Mouse (Mus musculus) midbrain, embryonic 16.5 days (tissue): ENCODE measurements around the gene Sh3rf3. TPM values are rescaled to one million over a fixed set of nuclear protein-coding genes. Genes with fewer than 3 reads are reported as not detected.

Source experiments
- ATAC-seq: fragments of 200-750 bp; cut with Nextera tagmentation; 2 replicates; pipeline ENCODE4 v1.8.0; 2017; ENCODE audit warnings: moderate TSS enrichment
- H3K27ac ChIP-seq: fragments of 300-500 bp; sonication (generic); 2 replicates; pipeline ENCODE4 v1.5.1; 2014; ENCODE audit warnings: mild to moderate bottlenecking, low read length, mixed read lengths
- H3K27me3 ChIP-seq: fragments of 300-500 bp; sonication (generic); 2 replicates; pipeline ENCODE4 v1.6.1; 2014; ENCODE audit warnings: low read depth, low read length, mixed read lengths; ENCODE audit not compliant: control insufficient read depth, insufficient read depth
- H3K36me3 ChIP-seq: fragments of 300-500 bp; sonication (generic); 2 replicates; pipeline ENCODE4 v1.6.1; 2014; ENCODE audit warnings: mild to moderate bottlenecking, low read length, moderate library complexity, mixed read lengths; ENCODE audit not compliant: control insufficient read depth, insufficient read depth
- H3K4me1 ChIP-seq: fragments of 300-500 bp; sonication (generic); 2 replicates; pipeline ENCODE4 v1.6.1; 2014; ENCODE audit warnings: mild to moderate bottlenecking, low read length, mixed read lengths; ENCODE audit not compliant: control insufficient read depth, insufficient read depth
- H3K4me2 ChIP-seq: fragments of 300-500 bp; sonication (generic); 2 replicates; pipeline ENCODE4 v1.6.1; 2014; ENCODE audit warnings: mild to moderate bottlenecking, low read length, mixed read lengths
- H3K4me3 ChIP-seq: fragments of 300-500 bp; sonication (generic); 2 replicates; pipeline ENCODE4 v1.5.1; 2014; ENCODE audit warnings: low read depth, mild to moderate bottlenecking, low read length, moderate library complexity, mixed read lengths
- H3K9ac ChIP-seq: fragments of 300-500 bp; sonication (generic); 2 replicates; pipeline ENCODE4 v1.6.1; 2014; ENCODE audit warnings: low read depth, low read length, mixed read lengths
- H3K9me3 ChIP-seq: fragments of 300-500 bp; sonication (generic); replicated peaks from 2 replicates; pipeline ENCODE4 v1.6.1; 2014; ENCODE audit warnings: mild to moderate bottlenecking, low read length, mixed read lengths; ENCODE audit not compliant: control insufficient read depth, poor library complexity, severe bottlenecking
- WGBS: fragments of 180-500 bp; shearing (Covaris S2); extraction: QIAGEN DNeasy Blood & Tissue Kit; methylation state at CpG from one replicate; pipeline ENCODE4 v1.1.7; 2014; 5-methylcytosine and 5-hydroxymethylcytosine counted together
- polyA plus RNA-seq: library from polyadenylated mRNA; unstranded; fragments of >200 nt; fragmentation: Nextera tagmentation; extraction: Ambion mirVana; gene quantifications from 2 replicates; pipeline ENCODE4 v1.2.1, GENCODE M21; 2015

Gene Sh3rf3
- polyA plus RNA-seq, 1 experiment from 2014 or later, result 3.1 TPM

DNA sequence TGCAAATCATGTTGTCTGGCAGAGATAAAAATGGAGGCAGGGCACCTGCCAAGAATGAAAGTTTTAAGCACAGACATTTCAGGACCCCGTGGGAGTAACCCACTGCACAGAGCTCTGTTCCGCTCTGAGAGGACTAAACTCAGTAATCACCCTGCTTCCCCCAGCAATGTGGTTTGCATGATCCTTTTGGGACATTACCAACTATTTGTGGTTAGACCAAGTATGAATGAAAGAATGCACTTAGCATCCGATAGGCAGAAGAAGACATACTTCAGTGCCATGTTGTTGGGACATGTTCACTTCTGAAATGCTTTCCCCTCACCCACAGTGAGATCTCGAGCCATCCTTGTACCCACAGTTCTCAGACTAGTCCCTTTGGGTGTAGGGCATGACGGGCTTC lies 24.3 kb downstream of the Sh3rf3 start:
- no peak for ATAC-seq
- WGBS, result 89% methylated on average over 5 of the region's 5 CpGs

GRCm38 (mm10) chr10:58841945-58842344 lies 28.8 kb downstream of the Sh3rf3 start:
- no peak overlapping the region for H3K9ac ChIP-seq
- no peaks in the 10 kb centered on the region for H3K27me3 ChIP-seq
- no peaks in the 10 kb centered on the region for H3K9me3 ChIP-seq
- WGBS, result 92% methylated on average over 3 of the region's 3 CpGs
- H3K4me2 ChIP-seq, result no peak overlapping the region
- no peak overlapping the region for H3K27ac ChIP-seq
- H3K4me3 ChIP-seq, result no peak overlapping the region
- no peaks in the 10 kb centered on the region for H3K4me1 ChIP-seq
- no peak for ATAC-seq
- H3K36me3 ChIP-seq, result no peaks in the 10 kb centered on the region

More for the DNA sequence above, 24.3 kb downstream of the Sh3rf3 start:
- Histone ChIP-seq H3K4me3 (no peak overlapping the region), H3K9ac (no peak overlapping the region), H3K9me3 (no peaks in the 10 kb centered on the region), H3K4me1 (no peaks in the 10 kb centered on the region), H3K27ac (no peak overlapping the region), H3K27me3 (no peaks in the 10 kb centered on the region), H3K36me3 (no peaks in the 10 kb centered on the region), H3K4me2 (no peak overlapping the region)

DNA sequence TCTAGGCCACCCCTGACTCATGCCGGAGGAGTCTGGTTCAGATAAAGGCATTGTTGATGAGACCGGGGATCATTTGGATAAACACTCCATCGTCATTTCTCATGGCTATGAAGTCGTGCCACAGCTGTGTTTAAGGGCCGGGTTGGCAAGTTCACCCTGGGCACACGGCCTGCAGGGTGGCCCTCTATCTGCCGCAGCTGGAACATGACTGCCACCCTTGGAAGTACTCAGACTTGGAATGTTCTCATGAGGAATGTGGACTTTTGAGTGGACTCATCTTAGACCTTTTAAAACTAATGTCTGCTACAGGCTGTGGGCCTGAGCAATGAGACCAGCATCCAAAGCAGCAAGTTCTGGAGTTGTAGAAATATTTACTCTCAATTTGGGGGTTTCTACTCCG lies 29.9 kb downstream of the Sh3rf3 start:
- Histone ChIP-seq H3K36me3 (no peaks in the 10 kb centered on the region), H3K27me3 (no peaks in the 10 kb centered on the region), H3K9ac (no peak overlapping the region), H3K4me3 (no peak overlapping the region), H3K4me2 (no peak overlapping the region), H3K4me1 (no peaks in the 10 kb centered on the region), H3K9me3 (no peaks in the 10 kb centered on the region), H3K27ac (no peak overlapping the region)
- no peak for ATAC-seq
- 92% methylated on average over 8 of the region's 8 CpGs for WGBS

- 43% methylated on average over 5 of the region's 5 CpGs for WGBS
- Histone ChIP-seq H3K9me3 (no peaks in the 10 kb centered on the region), H3K4me1 (no peaks in the 10 kb centered on the region), H3K4me2 (no peak overlapping the region), H3K27ac (no peak overlapping the region), H3K4me3 (no peak overlapping the region), H3K27me3 (no peaks in the 10 kb centered on the region), H3K36me3 (no peaks in the 10 kb centered on the region), H3K9ac (no peak overlapping the region)
- ATAC-seq, result no peak
These were observed 35.0 kb downstream of the Sh3rf3 start for GRCm38 (mm10) chr10:58848127-58848526.

DNA sequence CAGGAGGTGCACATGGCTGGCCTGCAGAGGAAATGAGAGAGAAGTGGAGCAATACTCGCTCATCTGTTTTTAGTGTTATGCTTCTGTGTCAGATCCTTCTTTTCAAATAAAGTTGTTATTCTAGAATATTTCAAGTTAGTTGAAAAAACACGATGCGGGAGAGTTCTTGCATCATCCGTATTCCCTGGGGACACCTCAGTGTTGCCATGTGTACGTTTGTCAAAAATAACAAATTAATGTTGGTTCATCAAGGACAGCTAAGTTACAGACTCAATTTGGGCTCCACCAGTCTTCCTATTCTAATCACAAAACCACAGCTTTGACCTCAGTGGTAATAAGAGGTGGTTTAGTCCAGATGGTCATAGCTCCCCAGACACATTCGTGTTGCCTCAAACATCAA lies 35.4 kb downstream of the Sh3rf3 start:
- ATAC-seq, result no peak
- Histone ChIP-seq H3K27ac (no peak overlapping the region), H3K36me3 (no peaks in the 10 kb centered on the region), H3K9me3 (no peaks in the 10 kb centered on the region), H3K9ac (no peak overlapping the region), H3K27me3 (no peaks in the 10 kb centered on the region), H3K4me1 (no peaks in the 10 kb centered on the region), H3K4me2 (no peak overlapping the region), H3K4me3 (no peak overlapping the region)
- WGBS, result 84% methylated on average over 6 of the region's 6 CpGs

DNA sequence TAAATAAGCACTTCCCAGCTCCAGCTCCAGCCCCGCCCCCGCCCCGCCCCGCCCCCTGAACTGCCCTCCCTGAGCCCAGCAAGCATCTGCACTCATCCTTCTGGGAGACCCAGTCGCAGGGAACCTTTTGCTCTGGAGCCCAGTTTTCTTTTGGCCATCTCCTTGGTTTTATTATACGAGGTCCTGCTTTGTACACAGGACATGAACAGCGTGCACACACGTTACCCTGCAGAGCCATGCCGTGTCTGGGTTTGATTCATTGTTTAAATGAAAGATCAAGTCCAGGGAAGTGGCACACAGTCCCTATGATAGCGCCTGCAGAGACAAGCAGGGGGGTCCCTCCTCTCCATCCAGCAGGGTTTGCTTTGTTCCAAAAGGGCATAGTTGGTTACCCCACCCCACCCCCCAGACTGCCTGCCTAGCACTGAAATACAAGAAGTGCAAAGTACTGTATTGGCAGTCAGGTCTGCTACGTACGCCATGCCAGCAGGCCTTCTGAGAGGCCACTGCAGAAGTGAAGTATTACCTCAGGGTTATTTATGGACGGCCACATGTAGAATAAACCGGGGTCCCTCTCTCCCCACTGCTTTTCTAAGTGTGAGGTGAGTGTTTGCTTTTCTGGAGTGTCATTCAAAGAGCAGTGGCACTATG lies 41.5 kb downstream of the Sh3rf3 start:
- WGBS, result 12% methylated on average over 14 of the region's 14 CpGs
- peak overlapping the region; percentile 10; the same call in 1 of the 2 replicates for H3K4me2 ChIP-seq
- no peak overlapping the region; the same call in 1 of the 2 replicates for H3K9ac ChIP-seq
- H3K9me3 ChIP-seq, result no peaks in the 10 kb centered on the region
- ATAC-seq, result peak; percentile 61
- no peak overlapping the region for H3K4me3 ChIP-seq
- H3K27ac ChIP-seq, result 0 out of 2 replicates have a peak overlapping the region, but pooled peaks have one; percentile 25
- H3K4me1 ChIP-seq, result peaks cover 14% of the 10 kb centered on the region
- H3K27me3 ChIP-seq, result no peaks in the 10 kb centered on the region
- no peaks in the 10 kb centered on the region for H3K36me3 ChIP-seq

DNA sequence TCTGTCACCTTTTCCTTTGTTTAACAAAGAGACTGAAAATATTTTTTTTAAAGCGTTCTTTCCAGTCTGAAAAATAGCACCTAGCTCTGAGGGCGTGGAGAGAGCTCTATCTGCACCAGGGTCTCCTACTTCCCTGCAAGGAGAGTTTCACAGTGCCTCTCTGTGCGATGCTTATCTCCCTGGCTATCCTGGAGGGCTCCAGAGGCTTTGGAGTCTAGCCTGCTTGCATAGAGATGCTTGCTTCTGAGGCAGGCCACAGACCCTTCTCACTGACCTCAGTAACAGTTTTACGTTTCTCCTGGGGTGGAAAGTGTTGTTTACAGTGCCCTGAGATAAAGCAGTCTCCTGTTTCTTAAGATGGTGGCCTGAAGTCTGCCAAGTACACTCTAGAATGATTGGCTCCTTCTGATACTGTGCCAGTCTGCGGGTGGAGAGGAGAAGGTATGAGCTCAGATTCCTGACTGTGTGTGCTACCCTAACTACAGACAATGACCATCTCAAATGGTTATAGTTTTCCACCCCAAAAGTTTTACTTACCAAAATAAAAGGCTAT lies 42.1 kb downstream of the Sh3rf3 start:
- Histone ChIP-seq H3K9me3 (no peaks in the 10 kb centered on the region), H3K4me3 (no peak overlapping the region), H3K27me3 (no peaks in the 10 kb centered on the region), H3K36me3 (no peaks in the 10 kb centered on the region), H3K9ac (no peak overlapping the region), H3K27ac (no peak overlapping the region), H3K4me1 (peaks cover 14% of the 10 kb centered on the region), H3K4me2 (no peak overlapping the region)
- WGBS, result 49% methylated on average over 5 of the region's 5 CpGs
- no peak for ATAC-seq

- no peaks in the 10 kb centered on the region for H3K9me3 ChIP-seq
- H3K27ac ChIP-seq, result no peak overlapping the region
- no peaks in the 10 kb centered on the region for H3K27me3 ChIP-seq
- H3K36me3 ChIP-seq, result no peaks in the 10 kb centered on the region
- H3K4me3 ChIP-seq, result no peak overlapping the region
- ATAC-seq, result no peak
- 64% methylated on average over 9 of the region's 9 CpGs for WGBS
- peaks cover 14% of the 10 kb centered on the region for H3K4me1 ChIP-seq
- H3K4me2 ChIP-seq, result no peak overlapping the region
- no peak overlapping the region for H3K9ac ChIP-seq
These were observed 42.7 kb downstream of the Sh3rf3 start for GRCm38 (mm10) chr10:58855814-58856213.

DNA sequence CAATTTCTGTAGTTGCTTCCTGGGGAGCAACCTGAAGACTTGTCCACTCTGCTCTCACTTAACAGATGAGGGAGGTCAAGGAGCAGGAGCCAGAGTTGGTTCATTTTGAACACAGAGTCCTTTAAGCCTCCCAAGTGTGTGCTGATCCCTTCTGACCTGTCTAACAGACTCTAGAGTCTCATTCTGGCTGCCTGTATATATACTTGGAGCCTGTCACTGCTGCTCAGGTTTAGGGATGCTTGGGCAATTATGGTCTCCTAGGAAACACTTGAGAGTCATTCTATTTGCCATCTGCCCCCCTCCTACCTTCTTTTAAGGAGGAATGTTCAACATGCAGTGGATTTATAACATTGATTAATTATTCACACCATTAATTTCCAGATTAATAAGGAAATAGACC lies 43.6 kb downstream of the Sh3rf3 start:
- Histone ChIP-seq H3K36me3 (no peaks in the 10 kb centered on the region), H3K27ac (no peak overlapping the region), H3K27me3 (no peaks in the 10 kb centered on the region), H3K4me2 (no peak overlapping the region), H3K4me3 (no peak overlapping the region), H3K9ac (no peak overlapping the region), H3K9me3 (no peaks in the 10 kb centered on the region), H3K4me1 (peaks cover 14% of the 10 kb centered on the region)
- ATAC-seq, result no peak
